Mouse (Mus musculus): ENCODE results near the gene Snn. TPM values are rescaled to one million over a fixed set of nuclear protein-coding genes. Genes with fewer than 3 reads are reported as not detected.

Snn gene
- polyA plus RNA-seq, 1 experiment: 138 TPM

- no peak for TF ChIP-seq POLR2A (IDR thresholded peaks at IDR 0.05; ENCODE audit: borderline replicate concordance, insufficient read depth, low read length)
- TF ChIP-seq CTCF (IDR thresholded peaks at IDR 0.05; ENCODE audit: borderline replicate concordance, insufficient read depth, low read depth, low read length): no peak
- Histone ChIP-seq H3K27me3 (ENCODE audit: control insufficient read depth, insufficient read depth, low read length) (no peaks in the 10 kb centered on the region), H3K27ac (ENCODE audit: insufficient read depth, low read length) (no peak overlapping the region), H3K4me1 (ENCODE audit: control insufficient read depth, insufficient read depth, low read length) (peaks cover 9% of the 10 kb centered on the region; the same call in 1 of the 2 replicates), H3K4me3 (replicated peaks; ENCODE audit: insufficient read depth, low read depth, low read length) (no peak overlapping the region)
- WGBS: 97% methylated on average over 2 of the region's 2 CpGs
- no peak for DNase-seq
Measured at GRCm38 (mm10) chr16:11122625-11123024, 61.9 kb downstream of the Snn start.

- Histone ChIP-seq H3K4me3 (replicated peaks; ENCODE audit: insufficient read depth, low read depth, low read length) (no peak overlapping the region), H3K27me3 (ENCODE audit: control insufficient read depth, insufficient read depth, low read length) (no peaks in the 10 kb centered on the region), H3K4me1 (ENCODE audit: control insufficient read depth, insufficient read depth, low read length) (peaks cover 23% of the 10 kb centered on the region), H3K27ac (ENCODE audit: insufficient read depth, low read length) (no peak overlapping the region)
- DNase-seq: no peak
- no peak for TF ChIP-seq POLR2A (IDR thresholded peaks at IDR 0.05; ENCODE audit: borderline replicate concordance, insufficient read depth, low read length)
- 93% methylated on average over 1 of the region's 1 CpGs for WGBS
Measured at GRCm38 (mm10) chr16:11124110-11124509, 63.4 kb downstream of the Snn start.

Other genes with a start within 250 kb of the Snn start
- not detected in 2 replicates for gene Gm11172, start 248.0 kb upstream of the Snn start, polyA plus RNA-seq (2012; rRNA removed)
- 0.52 and 0.74 TPM in 2 replicates for gene Rmi2, start 225.9 kb upstream of the Snn start, polyA plus RNA-seq (2012; rRNA removed)
- gene Litaf, start 5.2 kb downstream of the Snn start, polyA plus RNA-seq (2012; rRNA removed): 60.7 and 82.3 TPM in 2 replicates
- gene Txndc11, start 73.7 kb downstream of the Snn start, polyA plus RNA-seq (2012; rRNA removed): 34.5 and 34.8 TPM in 2 replicates
- gene Zc3h7a, start 115.4 kb downstream of the Snn start, polyA plus RNA-seq (2012; rRNA removed): 70.8 and 73.6 TPM in 2 replicates
- 44.9 and 45.2 TPM in 2 replicates for gene Rsl1d1, start 142.4 kb downstream of the Snn start, polyA plus RNA-seq (2012; rRNA removed)
- 43.6 and 44.0 TPM in 2 replicates for gene Gspt1, start 193.4 kb downstream of the Snn start, polyA plus RNA-seq (2012; rRNA removed)

Data from cerebellum, adult 2 months (tissue).